8 mouse cellular contexts compared by ENCODE assay signal in the genomic region with DNA sequence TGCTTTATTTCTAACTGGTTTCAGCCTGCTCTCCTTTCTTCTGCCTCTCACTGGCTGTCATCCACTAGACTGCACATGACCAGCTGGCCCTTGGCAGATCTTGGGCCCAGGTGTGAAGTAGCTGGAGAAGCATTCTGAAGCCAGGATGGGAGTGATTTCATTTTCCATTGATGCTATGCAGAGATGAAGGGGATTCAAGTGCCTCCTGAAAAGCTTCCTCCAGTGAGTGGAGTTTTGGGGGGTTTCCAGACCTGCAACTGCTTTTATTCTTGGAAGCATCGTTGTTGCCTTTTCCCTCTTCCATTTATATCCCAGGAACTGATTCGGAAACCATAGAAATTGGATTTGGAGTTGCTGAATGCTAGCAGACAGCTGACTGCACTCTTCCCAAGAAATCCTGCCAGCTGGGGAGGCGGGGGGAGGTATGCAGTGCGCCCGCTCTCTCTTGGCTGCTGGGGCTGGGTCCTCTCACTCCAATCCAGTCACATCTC.
DNase-seq lines count a peak whose midpoint lies in the region; ATAC-seq and TF ChIP-seq lines count a peak whose summit lies in the region.
"Had no signal": no experiment of that assay in that cellular context is flagged by ENCODE, and none has a peak within 500 bp of the region (broad histone marks: within the 10 kb centered on the region; RNA-seq: fewer than 3 reads in every experiment).

No protein-coding gene starts in this region.

- ATAC-seq in kidney, embryonic 14.5 days (ENCODE audit: low FRiP score, low TSS enrichment): no peak
- peak; percentile 96 for ATAC-seq in forebrain, postnatal 0 days
- ATAC-seq in inflammation-experienced regulatory T-cells, adult 6 months: no peak
- ATAC-seq: liver, postnatal 0 days had no signal

- H3K4me1 ChIP-seq in kidney, adult 2 months (ENCODE audit: control insufficient read depth, insufficient read depth, low read length): peaks cover 3% of the 10 kb centered on the region; the same call in 1 of the 2 replicates
- H3K4me1 ChIP-seq in kidney, embryonic 14.5 days (ENCODE audit: control insufficient read depth, insufficient read depth, low read length): no peaks in the 10 kb centered on the region
- no peaks in the 10 kb centered on the region for H3K4me1 ChIP-seq in forebrain, postnatal 0 days (ENCODE audit: insufficient read depth)

- no peaks in the 10 kb centered on the region for H3K36me3 ChIP-seq in kidney, adult 2 months (ENCODE audit: control insufficient read depth, insufficient read depth, low read length)
- no peaks in the 10 kb centered on the region for H3K36me3 ChIP-seq in kidney, embryonic 14.5 days (ENCODE audit: control insufficient read depth, insufficient read depth, low read length)
- H3K36me3 ChIP-seq in forebrain, postnatal 0 days (ENCODE audit: insufficient read depth): no peaks in the 10 kb centered on the region

- peak; percentile 28 for DNase-seq in kidney, adult 2 months
- peak; percentile 72 for DNase-seq in forebrain, postnatal 0 days
- DNase-seq in layer of hippocampus, adult 8-10 months (ENCODE audit: low spot score in 2 of 2): peak; percentile 20 to 35
- peak; percentile 49 for DNase-seq in skeletal muscle tissue, adult 2 months (ENCODE audit: low read depth, low spot score)
- DNase-seq in kidney, adult 18-20 months: no peak
- DNase-seq: liver, postnatal 0 days had no signal

- H3K9ac ChIP-seq in kidney, embryonic 14.5 days (ENCODE audit: low read depth, low read length): no peak overlapping the region
- no peak overlapping the region for H3K9ac ChIP-seq in forebrain, postnatal 0 days
- H3K9ac ChIP-seq: liver, postnatal 0 days had no signal

- H3K4me2 ChIP-seq in kidney, embryonic 14.5 days (replicated peaks; ENCODE audit: low read depth, low read length): no peak overlapping the region
- H3K4me2 ChIP-seq in forebrain, postnatal 0 days (ENCODE audit: low read depth): no peak overlapping the region

- H3K27me3 ChIP-seq in kidney, adult 2 months (replicated peaks; ENCODE audit: control insufficient read depth, insufficient read depth, low read length): no peaks in the 10 kb centered on the region
- H3K27me3 ChIP-seq in kidney, embryonic 14.5 days (ENCODE audit: control insufficient read depth, insufficient read depth, low read length): no peaks in the 10 kb centered on the region
- no peaks in the 10 kb centered on the region for H3K27me3 ChIP-seq in forebrain, postnatal 0 days (ENCODE audit: insufficient read depth, low read length)

- H3K27ac ChIP-seq in kidney, adult 2 months (ENCODE audit: insufficient read depth, low read depth, low read length): no peak overlapping the region
- no peak overlapping the region for H3K27ac ChIP-seq in kidney, embryonic 14.5 days (ENCODE audit: low read depth, low read length)
- H3K27ac ChIP-seq in forebrain, postnatal 0 days (ENCODE audit: low read depth, low read length): peak overlapping the region; percentile 76

- no peak for TF ChIP-seq CTCF in kidney, adult 2 months (conservative IDR thresholded peaks at IDR 0.05; ENCODE audit: insufficient read depth, insufficient read length, low read depth, low read length)
- no peak for TF ChIP-seq CTCF in forebrain, postnatal 0 days (IDR thresholded peaks at IDR 0.05; ENCODE audit: low read depth)

- H3K9me3 ChIP-seq in kidney, embryonic 14.5 days (ENCODE audit: control insufficient read depth, low read length): no peaks in the 10 kb centered on the region
- no peaks in the 10 kb centered on the region for H3K9me3 ChIP-seq in forebrain, postnatal 0 days (ENCODE audit: low read length)

- WGBS in kidney, adult 2 months: 86% methylated on average over 5 of the region's 5 CpGs
- WGBS in kidney, embryonic 14.5 days: 93% methylated on average over 5 of the region's 5 CpGs
- WGBS in forebrain, postnatal 0 days: 39% methylated on average over 5 of the region's 5 CpGs

- no peak overlapping the region for H3K4me3 ChIP-seq in kidney, adult 2 months (ENCODE audit: insufficient read depth, low read depth, low read length)
- H3K4me3 ChIP-seq in kidney, embryonic 14.5 days (ENCODE audit: low read length): no peak overlapping the region
- H3K4me3 ChIP-seq in forebrain, postnatal 0 days (ENCODE audit: low read depth, low read length): no peak overlapping the region

- TF ChIP-seq POLR2A in kidney, adult 2 months (IDR thresholded peaks at IDR 0.05; ENCODE audit: low read depth, low read length): no peak
